Mouse (Mus musculus): ENCODE measurements around the gene Cnr1. TPM values are rescaled to one million over a fixed set of nuclear protein-coding genes. Genes with fewer than 3 reads are reported as not detected.

Cnr1 gene
- polyA plus RNA-seq, 1 experiment: 0.08 TPM

GRCm38 (mm10) chr4:33920807-33921206 lies 3.6 kb upstream of the Cnr1 start:
- no peak for DNase-seq

GRCm38 (mm10) chr4:33923151-33923760 lies 1.1 kb upstream of the Cnr1 start:
- WGBS: 35% methylated on average over 19 of the region's 19 CpGs
- Histone ChIP-seq H3K4me3 (ENCODE audit: control insufficient read depth, insufficient read depth, low read length) (no peak overlapping the region), H3K27me3 (ENCODE audit: control insufficient read depth, insufficient read depth, low read length) (no peaks in the 10 kb centered on the region; the same call in 1 of the 2 replicates), H3K27ac (ENCODE audit: control insufficient read depth, insufficient read depth, low read length) (no peak overlapping the region), H3K4me1 (replicated peaks; ENCODE audit: control insufficient read depth, insufficient read depth, low read length) (0 out of 2 replicates have a peak, but pooled peaks cover 3% of the 10 kb centered on the region), H3K36me3 (ENCODE audit: control insufficient read depth, insufficient read depth, low read length) (no peaks in the 10 kb centered on the region)
- no peak for DNase-seq
- no peak for TF ChIP-seq CTCF (IDR thresholded peaks at IDR 0.05; ENCODE audit: borderline replicate concordance, control insufficient read depth, extremely low read depth, insufficient read depth, low read length, poor library complexity)
- no peak for TF ChIP-seq POLR2A (IDR thresholded peaks at IDR 0.05; ENCODE audit: control insufficient read depth, extremely low read depth, insufficient read depth, low read length, poor library complexity)

More at GRCm38 (mm10) chr4:33920807-33921206, 3.6 kb upstream of the Cnr1 start:
- no peak overlapping the region for H3K27ac ChIP-seq (ENCODE audit: control insufficient read depth, insufficient read depth, low read length)
- H3K36me3 ChIP-seq (ENCODE audit: control insufficient read depth, insufficient read depth, low read length): no peaks in the 10 kb centered on the region
- 50% methylated on average over 5 of the region's 5 CpGs for WGBS
- no peaks in the 10 kb centered on the region; the same call in 1 of the 2 replicates for H3K27me3 ChIP-seq (ENCODE audit: control insufficient read depth, insufficient read depth, low read length)
- TF ChIP-seq CTCF (IDR thresholded peaks at IDR 0.05; ENCODE audit: borderline replicate concordance, control insufficient read depth, extremely low read depth, insufficient read depth, low read length, poor library complexity) (no peak), POLR2A (IDR thresholded peaks at IDR 0.05; ENCODE audit: control insufficient read depth, extremely low read depth, insufficient read depth, low read length, poor library complexity) (no peak)
- 0 out of 2 replicates have a peak, but pooled peaks cover 3% of the 10 kb centered on the region for H3K4me1 ChIP-seq (replicated peaks; ENCODE audit: control insufficient read depth, insufficient read depth, low read length)
- no peak overlapping the region for H3K4me3 ChIP-seq (ENCODE audit: control insufficient read depth, insufficient read depth, low read length)

DNA sequence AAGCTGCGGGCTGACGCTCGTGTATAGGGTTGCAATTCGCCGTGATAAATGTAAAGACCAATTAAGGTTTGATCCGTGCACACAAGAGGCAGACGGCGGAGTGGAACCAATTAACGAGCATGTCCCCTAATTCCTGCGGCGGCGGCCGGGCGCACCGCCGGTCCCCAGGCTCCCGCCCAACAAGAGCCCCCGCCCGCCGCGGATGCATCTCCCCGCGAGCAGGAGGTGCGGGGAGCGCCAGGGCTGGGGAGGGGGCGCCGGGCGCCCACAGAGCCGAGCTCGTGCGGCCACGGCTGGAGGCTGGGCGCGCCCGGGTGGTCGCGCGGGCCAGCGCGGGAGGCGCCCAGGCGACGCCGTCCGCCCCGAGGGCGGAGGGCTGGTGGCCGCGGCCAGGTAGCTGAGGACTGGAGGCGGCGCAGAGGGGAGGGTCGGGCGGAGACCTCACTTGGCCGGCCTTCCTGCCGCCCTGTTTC lies 596 bp upstream of the Cnr1 start:
- H3K4me3 ChIP-seq (ENCODE audit: control insufficient read depth, insufficient read depth, low read length): 0 out of 2 replicates have a peak overlapping the region, but pooled peaks have one; percentile 28
- WGBS: 3% methylated on average over 55 of the region's 55 CpGs
- H3K27ac ChIP-seq (ENCODE audit: control insufficient read depth, insufficient read depth, low read length): no peak overlapping the region
- H3K27me3 ChIP-seq (ENCODE audit: control insufficient read depth, insufficient read depth, low read length): no peaks in the 10 kb centered on the region; the same call in 1 of the 2 replicates
- H3K4me1 ChIP-seq (replicated peaks; ENCODE audit: control insufficient read depth, insufficient read depth, low read length): 0 out of 2 replicates have a peak, but pooled peaks cover 3% of the 10 kb centered on the region
- no peaks in the 10 kb centered on the region for H3K36me3 ChIP-seq (ENCODE audit: control insufficient read depth, insufficient read depth, low read length)
- no peak for DNase-seq
- TF ChIP-seq POLR2A (IDR thresholded peaks at IDR 0.05; ENCODE audit: control insufficient read depth, extremely low read depth, insufficient read depth, low read length, poor library complexity): no peak
- no peak for TF ChIP-seq CTCF (IDR thresholded peaks at IDR 0.05; ENCODE audit: borderline replicate concordance, control insufficient read depth, extremely low read depth, insufficient read depth, low read length, poor library complexity)

DNA sequence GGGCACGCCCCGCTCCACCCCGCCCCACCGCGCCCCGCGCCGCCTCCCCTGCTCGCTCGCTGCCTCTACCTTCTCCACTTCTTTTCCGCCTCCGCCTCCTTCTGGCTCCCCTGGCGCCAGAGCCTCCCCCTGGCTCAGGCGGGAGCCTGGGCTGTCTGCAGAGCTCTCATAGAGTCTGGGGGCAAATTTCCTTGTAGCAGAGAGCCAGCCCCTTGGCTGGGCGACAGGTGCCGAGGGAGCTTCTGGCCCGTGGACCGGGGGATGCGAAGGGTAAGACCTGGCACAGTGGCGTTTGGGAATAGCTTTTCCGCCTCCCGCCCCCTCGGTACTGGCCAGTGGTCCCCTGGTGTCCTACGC lies 474 bp downstream of the Cnr1 start:
- no peaks in the 10 kb centered on the region; the same call in 1 of the 2 replicates for H3K27me3 ChIP-seq (ENCODE audit: control insufficient read depth, insufficient read depth, low read length)
- DNase-seq: no peak
- no peaks in the 10 kb centered on the region for H3K36me3 ChIP-seq (ENCODE audit: control insufficient read depth, insufficient read depth, low read length)
- WGBS: 4% methylated on average over 23 of the region's 24 CpGs
- no peak for TF ChIP-seq CTCF (IDR thresholded peaks at IDR 0.05; ENCODE audit: borderline replicate concordance, control insufficient read depth, extremely low read depth, insufficient read depth, low read length, poor library complexity)
- TF ChIP-seq POLR2A (IDR thresholded peaks at IDR 0.05; ENCODE audit: control insufficient read depth, extremely low read depth, insufficient read depth, low read length, poor library complexity): no peak
- H3K4me1 ChIP-seq (replicated peaks; ENCODE audit: control insufficient read depth, insufficient read depth, low read length): 0 out of 2 replicates have a peak, but pooled peaks cover 3% of the 10 kb centered on the region
- no peak overlapping the region for H3K27ac ChIP-seq (ENCODE audit: control insufficient read depth, insufficient read depth, low read length)
- no peak overlapping the region; the same call in 1 of the 2 replicates for H3K4me3 ChIP-seq (ENCODE audit: control insufficient read depth, insufficient read depth, low read length)

GRCm38 (mm10) chr4:33925489-33925888 lies 1.1 kb downstream of the Cnr1 start:
- no peak for DNase-seq
- Histone ChIP-seq H3K27me3 (ENCODE audit: control insufficient read depth, insufficient read depth, low read length) (no peaks in the 10 kb centered on the region; the same call in 1 of the 2 replicates), H3K4me1 (replicated peaks; ENCODE audit: control insufficient read depth, insufficient read depth, low read length) (0 out of 2 replicates have a peak, but pooled peaks cover 3% of the 10 kb centered on the region), H3K36me3 (ENCODE audit: control insufficient read depth, insufficient read depth, low read length) (no peaks in the 10 kb centered on the region), H3K4me3 (ENCODE audit: control insufficient read depth, insufficient read depth, low read length) (no peak overlapping the region), H3K27ac (ENCODE audit: control insufficient read depth, insufficient read depth, low read length) (no peak overlapping the region)
- TF ChIP-seq CTCF (IDR thresholded peaks at IDR 0.05; ENCODE audit: borderline replicate concordance, control insufficient read depth, extremely low read depth, insufficient read depth, low read length, poor library complexity) (no peak), POLR2A (IDR thresholded peaks at IDR 0.05; ENCODE audit: control insufficient read depth, extremely low read depth, insufficient read depth, low read length, poor library complexity) (no peak)
- WGBS: 54% methylated on average over 4 of the region's 4 CpGs

DNA sequence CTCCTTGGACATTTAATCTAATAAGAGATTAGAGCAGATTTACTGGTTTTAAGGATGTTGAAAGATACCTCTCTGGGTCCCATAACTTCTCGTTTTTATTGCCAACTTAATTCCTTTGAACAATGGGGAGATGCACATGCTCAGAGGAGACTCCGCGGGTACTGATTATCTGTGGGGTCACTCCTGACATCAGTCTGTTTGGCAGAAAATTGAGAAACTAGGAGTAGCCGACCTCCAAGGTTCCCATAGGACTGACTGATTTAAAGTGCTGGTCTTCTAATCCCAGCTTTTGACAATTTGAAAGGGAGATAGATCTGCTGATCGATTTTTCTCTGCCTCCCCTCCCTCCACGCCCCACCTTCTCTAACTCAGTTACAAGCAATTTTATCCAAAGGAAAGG lies 1.6 kb downstream of the Cnr1 start:
- DNase-seq: no peak
- no peaks in the 10 kb centered on the region; the same call in 1 of the 2 replicates for H3K27me3 ChIP-seq (ENCODE audit: control insufficient read depth, insufficient read depth, low read length)
- no peaks in the 10 kb centered on the region for H3K36me3 ChIP-seq (ENCODE audit: control insufficient read depth, insufficient read depth, low read length)
- WGBS: 78% methylated on average over 6 of the region's 6 CpGs
- no peak overlapping the region for H3K4me3 ChIP-seq (ENCODE audit: control insufficient read depth, insufficient read depth, low read length)
- H3K4me1 ChIP-seq (replicated peaks; ENCODE audit: control insufficient read depth, insufficient read depth, low read length): 0 out of 2 replicates have a peak, but pooled peaks cover 3% of the 10 kb centered on the region
- H3K27ac ChIP-seq (ENCODE audit: control insufficient read depth, insufficient read depth, low read length): no peak overlapping the region
- no peak for TF ChIP-seq POLR2A (IDR thresholded peaks at IDR 0.05; ENCODE audit: control insufficient read depth, extremely low read depth, insufficient read depth, low read length, poor library complexity)
- no peak for TF ChIP-seq CTCF (IDR thresholded peaks at IDR 0.05; ENCODE audit: borderline replicate concordance, control insufficient read depth, extremely low read depth, insufficient read depth, low read length, poor library complexity)

Measured in thymus, adult 2 months (tissue).